Mouse (Mus musculus) erythroblast, adult 5-6 weeks (primary cell): Measurements from ENCODE around the gene Slc35f3. TPM values are rescaled to one million over a fixed set of nuclear protein-coding genes. Genes with fewer than 3 reads are reported as not detected.

Experiments used
- ATAC-seq: replicated peaks from 2 replicates; pipeline ENCODE4 v1.8.0; 2016; ENCODE audit warnings: moderate number of reproducible peaks, mild to moderate bottlenecking, moderate TSS enrichment, inconsistent platforms; ENCODE audit not compliant: poor library complexity, low FRiP score, severe bottlenecking
- total RNA-seq, 2 experiments: library from RNA; stranded (forward) in 1 of 2; stranded (reverse) in 1 of 2; fragments of 150-400 nt in 1 of 2; fragments of 200-764, 138-1000 nt in 1 of 2; gene quantifications; 2 replicates each; pipeline versions ENCODE4 v1.2.3 to v1.2.4; 2015 to 2017; ENCODE audit warnings: low replicate concordance in 2 of 2

The Slc35f3 gene
- total RNA-seq (2015; ENCODE audit: low replicate concordance) (not detected in 2 replicates), total RNA-seq (2017; ENCODE audit: low replicate concordance) (not detected in 2 replicates)

GRCm38 (mm10) chr8:126298296-126299093, at the start of gene Slc35f3:
Slc35f3 (plus strand) TSS chr8:126298558.
- ATAC-seq, result no peak

GRCm38 (mm10) chr8:126250486-126250885, 47.9 kb upstream of the Slc35f3 start:
- ATAC-seq, result no peak

GRCm38 (mm10) chr8:126256585-126257391, 41.6 kb upstream of the Slc35f3 start:
- ATAC-seq, result no peak

GRCm38 (mm10) chr8:126257392-126257681, 41.0 kb upstream of the Slc35f3 start:
- ATAC-seq, result no peak

- ATAC-seq, result no peak
Measured at GRCm38 (mm10) chr8:126258175-126258781, 40.1 kb upstream of the Slc35f3 start.

- ATAC-seq, result no peak
Measured at GRCm38 (mm10) chr8:126265186-126265585, 33.2 kb upstream of the Slc35f3 start.

- no peak for ATAC-seq
Measured at GRCm38 (mm10) chr8:126267118-126267517, 31.2 kb upstream of the Slc35f3 start.

GRCm38 (mm10) chr8:126269733-126270132, 28.6 kb upstream of the Slc35f3 start:
- ATAC-seq, result no peak

GRCm38 (mm10) chr8:126272445-126272844, 25.9 kb upstream of the Slc35f3 start:
- ATAC-seq, result no peak

GRCm38 (mm10) chr8:126273066-126273465, 25.3 kb upstream of the Slc35f3 start:
- no peak for ATAC-seq

- ATAC-seq, result no peak
Measured at GRCm38 (mm10) chr8:126274866-126275360, 23.4 kb upstream of the Slc35f3 start.

- no peak for ATAC-seq
Measured at GRCm38 (mm10) chr8:126275886-126276285, 22.5 kb upstream of the Slc35f3 start.

- ATAC-seq, result no peak
Measured at GRCm38 (mm10) chr8:126291951-126292350, 6.4 kb upstream of the Slc35f3 start.

GRCm38 (mm10) chr8:126297284-126297845, 993 bp upstream of the Slc35f3 start:
- ATAC-seq, result no peak

GRCm38 (mm10) chr8:126299333-126299732, 975 bp downstream of the Slc35f3 start:
- no peak for ATAC-seq

GRCm38 (mm10) chr8:126300350-126300749, 2.0 kb downstream of the Slc35f3 start:
- ATAC-seq, result no peak

GRCm38 (mm10) chr8:126301580-126301979, 3.2 kb downstream of the Slc35f3 start:
- ATAC-seq, result no peak

- ATAC-seq, result no peak
Measured at GRCm38 (mm10) chr8:126307164-126307563, 8.8 kb downstream of the Slc35f3 start.

- ATAC-seq, result no peak
Measured at GRCm38 (mm10) chr8:126309015-126309414, 10.7 kb downstream of the Slc35f3 start.

- ATAC-seq, result no peak
Measured at GRCm38 (mm10) chr8:126324931-126325330, 26.6 kb downstream of the Slc35f3 start.
